Mouse (Mus musculus) myocyte (in vitro differentiated cells): Measurements from ENCODE around the gene Tmem201. TPM values are rescaled to one million over a fixed set of nuclear protein-coding genes. Genes with fewer than 3 reads are reported as not detected.

ENCODE experiments used
- H3K27me3 ChIP-seq: one replicate; pipeline ENCODE4 v1.6.1; 2011; ENCODE audit not compliant: control insufficient read depth, insufficient read depth, insufficient read length
- H3K36me3 ChIP-seq: one replicate; pipeline ENCODE4 v1.6.1; 2011; ENCODE audit not compliant: control insufficient read depth, insufficient read depth
- H3K4me2 ChIP-seq: one replicate; pipeline ENCODE4 v1.6.1; 2011; ENCODE audit warnings: low read depth, control low read depth
- H3K4me3 ChIP-seq: one replicate; pipeline ENCODE4 v1.5.1; 2011; ENCODE audit warnings: mild to moderate bottlenecking, control low read depth, moderate library complexity
- H3K79me2 ChIP-seq: one replicate; pipeline ENCODE4 v1.6.1; 2011; ENCODE audit not compliant: control insufficient read depth, insufficient read depth
- H3ac ChIP-seq: one replicate; pipeline ENCODE4 v1.6.1; 2011; ENCODE audit not compliant: control insufficient read depth, insufficient read length
- CEBPB ChIP-seq: IDR thresholded peaks from 2 replicates; pipeline ENCODE4 v1.6.1; 2011; ENCODE audit warnings: mild to moderate bottlenecking, moderate library complexity; ENCODE audit not compliant: poor library complexity, insufficient read depth, severe bottlenecking
- E2F4 ChIP-seq: IDR thresholded peaks from one replicate; pipeline ENCODE4 v1.6.1; 2011; ENCODE audit warnings: mild to moderate bottlenecking, control low read depth, moderate library complexity; ENCODE audit not compliant: insufficient read depth
- MAX ChIP-seq: IDR thresholded peaks from one replicate; pipeline ENCODE4 v1.6.1; 2011; ENCODE audit warnings: low read depth, mild to moderate bottlenecking, control low read depth
- MYOD1 ChIP-seq, 3 experiments: IDR thresholded peaks; one replicate each; pipeline ENCODE4 v1.6.1; 2011; ENCODE audit warnings: control low read depth in 2 of 3, low read depth in 2 of 3, mild to moderate bottlenecking in 2 of 3, moderate library complexity in 1 of 3; ENCODE audit not compliant: insufficient read length in 2 of 3, control insufficient read depth in 1 of 3
- MYOG ChIP-seq, 3 experiments: IDR thresholded peaks; one replicate each; pipeline ENCODE4 v1.6.1; 2011; ENCODE audit warnings: control low read depth in 2 of 3, low read depth in 2 of 3, mild to moderate bottlenecking in 2 of 3; ENCODE audit not compliant: insufficient read length in 2 of 3, control insufficient read depth in 1 of 3, insufficient read depth in 1 of 3
- POLR2A ChIP-seq: IDR thresholded peaks from one replicate; pipeline ENCODE4 v1.6.1; 2011; ENCODE audit warnings: low read depth, mild to moderate bottlenecking, control low read depth, moderate library complexity; ENCODE audit not compliant: insufficient read length
- POLR2AphosphoS2 ChIP-seq: IDR thresholded peaks from one replicate; pipeline ENCODE4 v1.6.1; 2011; ENCODE audit warnings: low read depth, control low read depth; ENCODE audit not compliant: insufficient read length
- REST ChIP-seq: IDR thresholded peaks from one replicate; pipeline ENCODE4 v1.6.1; 2011; ENCODE audit warnings: mild to moderate bottlenecking, control low read depth, moderate library complexity; ENCODE audit not compliant: insufficient read depth, insufficient read length
- SRF ChIP-seq: IDR thresholded peaks from one replicate; pipeline ENCODE4 v1.6.1; 2011; ENCODE audit warnings: low read depth; ENCODE audit not compliant: control insufficient read depth, insufficient read length
- TCF12 ChIP-seq: IDR thresholded peaks from one replicate; pipeline ENCODE4 v1.6.1; 2011; ENCODE audit warnings: mild to moderate bottlenecking, control low read depth; ENCODE audit not compliant: poor library complexity, insufficient read depth, severe bottlenecking
- TCF3 ChIP-seq: IDR thresholded peaks from one replicate; pipeline ENCODE4 v1.6.1; 2011; ENCODE audit warnings: low read depth, control low read depth; ENCODE audit not compliant: insufficient read length
- USF1 ChIP-seq: IDR thresholded peaks from one replicate; pipeline ENCODE4 v1.6.1; 2011; ENCODE audit warnings: low read depth, mild to moderate bottlenecking, control low read depth, moderate library complexity
- polyA plus RNA-seq: library from polyadenylated mRNA; unstranded; fragments of >200 nt; fragmentation: generic; extraction: Trizol; gene quantifications from one replicate; pipeline ENCODE4 v1.2.1, GENCODE M21; 2012; ENCODE audit warnings: missing spikeins

Tmem201 gene
- polyA plus RNA-seq, 1 experiment: 31.1 TPM

DNA sequence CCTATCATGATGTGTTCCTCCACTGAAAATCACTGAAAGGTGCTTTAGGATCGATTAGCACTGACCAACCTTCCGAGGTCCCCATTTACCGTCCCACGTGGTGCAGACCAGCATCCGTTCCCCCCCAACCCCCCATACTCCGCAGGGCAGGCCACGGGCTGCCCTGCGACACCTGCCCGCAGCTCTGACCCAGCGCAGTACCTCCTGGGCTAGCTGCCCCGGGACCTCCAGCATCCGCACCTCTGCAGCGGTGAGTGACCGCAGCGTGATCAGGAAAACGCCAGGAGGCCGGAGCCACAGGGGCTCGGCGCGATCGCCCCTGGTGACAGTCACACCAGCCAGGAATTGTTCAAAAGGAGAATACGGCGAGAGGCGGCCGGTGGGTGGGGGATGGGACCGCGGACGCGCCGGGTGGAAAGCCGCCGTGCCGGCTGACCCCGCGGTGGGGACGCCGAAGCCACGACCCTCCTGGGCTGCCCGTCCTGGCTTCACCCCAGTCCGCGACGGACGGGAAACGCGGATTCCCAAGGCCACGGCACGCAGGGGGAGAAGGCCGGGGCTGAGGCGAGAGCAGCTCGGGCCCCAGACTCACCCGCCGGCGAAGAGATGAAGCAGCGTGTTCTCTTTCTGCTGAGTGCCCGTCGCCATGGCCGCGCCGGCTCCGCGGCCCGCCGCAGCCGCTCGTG lies 35.7 kb upstream of the Tmem201 start:
- H3K4me2 ChIP-seq: peak overlapping the region; percentile 92
- no peaks in the 10 kb centered on the region for H3K36me3 ChIP-seq
- H3K4me3 ChIP-seq: peak overlapping the region; percentile 51
- no peaks in the 10 kb centered on the region for H3K27me3 ChIP-seq
- H3ac ChIP-seq: peak overlapping the region; percentile 87
- no peak for TF ChIP-seq POLR2A
- TF ChIP-seq MAX: no peak
- no peak for TF ChIP-seq SRF
- no peak for TF ChIP-seq CEBPB
- no peak for TF ChIP-seq USF1
- TF ChIP-seq TCF3: no peak
- TF ChIP-seq MYOG (IDR thresholded peaks at IDR 0.05; ENCODE audit: control insufficient read depth in 1 of 3, insufficient read depth in 1 of 3, insufficient read length in 2 of 3, low read depth in 2 of 3): no peak
- TF ChIP-seq REST: no peak
- peaks cover 41% of the 10 kb centered on the region for H3K79me2 ChIP-seq

GRCm38 (mm10) chr4:149772394-149772793 lies 34.5 kb upstream of the Tmem201 start:
- H3ac ChIP-seq: no peak overlapping the region
- no peaks in the 10 kb centered on the region for H3K36me3 ChIP-seq
- no peaks in the 10 kb centered on the region for H3K27me3 ChIP-seq
- H3K4me3 ChIP-seq: peak overlapping the region; percentile 51
- no peak for TF ChIP-seq REST
- no peak for TF ChIP-seq POLR2AphosphoS2
- TF ChIP-seq TCF3: no peak
- no peak for TF ChIP-seq CEBPB
- TF ChIP-seq E2F4: no peak
- no peak for TF ChIP-seq SRF
- no peak for TF ChIP-seq USF1
- no peak for TF ChIP-seq MYOG (IDR thresholded peaks at IDR 0.05; ENCODE audit: control insufficient read depth in 1 of 3, insufficient read depth in 1 of 3, insufficient read length in 2 of 3, low read depth in 2 of 3)
- TF ChIP-seq MAX: no peak
- peak overlapping the region; percentile 92 for H3K4me2 ChIP-seq
- H3K79me2 ChIP-seq: peaks cover 49% of the 10 kb centered on the region

DNA sequence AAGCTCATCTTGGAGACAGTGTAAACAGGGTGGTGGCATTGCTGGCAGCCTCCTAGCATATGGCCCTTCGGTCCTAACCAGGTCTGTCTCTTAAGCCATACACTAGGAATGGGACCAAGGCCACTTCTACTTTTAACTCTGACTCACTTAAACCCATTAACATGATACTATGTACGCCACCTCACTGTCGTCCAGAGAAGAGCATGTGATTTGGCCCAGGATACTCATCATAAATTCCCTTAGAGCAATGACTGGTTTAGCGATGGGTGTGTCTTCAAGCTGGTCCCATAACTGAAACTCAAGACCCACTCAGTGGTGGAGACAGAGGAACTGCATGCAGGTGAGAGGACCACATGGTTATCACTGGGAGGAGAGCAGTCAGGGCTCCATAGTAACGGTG lies 27.4 kb upstream of the Tmem201 start:
- Histone ChIP-seq H3K4me3 (no peak overlapping the region), H3K79me2 (peaks cover 33% of the 10 kb centered on the region), H3K36me3 (peaks cover 11% of the 10 kb centered on the region), H3K27me3 (no peaks in the 10 kb centered on the region), H3ac (no peak overlapping the region), H3K4me2 (no peak overlapping the region)
- TF ChIP-seq TCF3: no peak
- peak; percentile 22 for TF ChIP-seq USF1

DNA sequence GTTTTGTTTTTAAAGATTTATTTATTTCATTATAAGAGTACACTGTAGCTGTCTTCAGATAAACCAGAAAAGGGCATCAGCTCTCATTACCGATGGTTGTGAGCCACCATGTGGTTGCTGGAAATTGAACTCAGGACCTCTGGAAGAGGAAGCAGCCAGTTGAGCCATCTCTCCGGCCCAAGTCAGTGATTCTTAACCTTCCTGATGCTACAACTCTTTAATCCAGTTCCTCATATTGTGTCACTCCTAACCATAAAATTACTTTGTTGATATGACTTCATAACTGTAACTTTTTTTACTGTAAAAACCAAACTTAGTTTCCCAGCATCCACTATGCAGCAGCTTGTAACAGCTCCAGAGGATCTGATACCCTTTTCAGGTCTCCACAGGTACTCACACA lies 25.5 kb upstream of the Tmem201 start:
- H3ac ChIP-seq: no peak overlapping the region
- H3K4me3 ChIP-seq: no peak overlapping the region
- no peak for TF ChIP-seq CEBPB
- no peak for TF ChIP-seq TCF3
- TF ChIP-seq POLR2AphosphoS2: no peak
- no peak for TF ChIP-seq E2F4
- TF ChIP-seq MYOD1 (IDR thresholded peaks at IDR 0.05; ENCODE audit: control insufficient read depth in 1 of 3, insufficient read length in 2 of 3, low read depth in 2 of 3): no peak
- no peak for TF ChIP-seq MAX
- no peak for TF ChIP-seq POLR2A
- no peak for TF ChIP-seq REST
- H3K4me2 ChIP-seq: no peak overlapping the region
- peaks cover 12% of the 10 kb centered on the region for H3K36me3 ChIP-seq
- H3K79me2 ChIP-seq: peaks cover 17% of the 10 kb centered on the region
- H3K27me3 ChIP-seq: no peaks in the 10 kb centered on the region

DNA sequence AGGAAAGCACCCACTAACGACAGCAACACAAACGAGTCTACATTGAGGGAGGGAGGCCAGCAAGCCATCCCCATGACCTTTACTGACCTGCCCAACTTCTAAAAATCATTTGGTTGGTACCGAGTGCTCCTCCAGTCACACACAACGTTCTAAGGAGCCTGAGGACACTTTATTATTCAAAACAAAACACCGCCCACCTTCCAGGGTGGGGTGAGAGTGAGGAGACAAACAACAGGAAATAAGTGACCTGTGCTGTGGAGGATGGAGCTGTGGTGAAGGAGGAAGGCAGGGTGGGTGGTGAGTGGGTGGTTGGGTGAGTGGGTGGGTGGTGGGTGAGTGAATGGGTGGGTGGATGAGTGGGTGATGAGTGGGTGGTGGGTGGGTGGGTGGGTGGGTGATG lies 21.7 kb upstream of the Tmem201 start:
- Histone ChIP-seq H3K79me2 (peaks cover 7% of the 10 kb centered on the region), H3K4me2 (no peak overlapping the region), H3ac (no peak overlapping the region), H3K27me3 (no peaks in the 10 kb centered on the region), H3K36me3 (peaks cover 23% of the 10 kb centered on the region), H3K4me3 (no peak overlapping the region)
- TF ChIP-seq POLR2A: no peak
- no peak for TF ChIP-seq CEBPB
- no peak for TF ChIP-seq USF1
- no peak for TF ChIP-seq E2F4
- no peak for TF ChIP-seq POLR2AphosphoS2
- no peak for TF ChIP-seq TCF12
- TF ChIP-seq REST: no peak
- TF ChIP-seq MYOG (IDR thresholded peaks at IDR 0.05; ENCODE audit: control insufficient read depth in 1 of 3, insufficient read depth in 1 of 3, insufficient read length in 2 of 3, low read depth in 2 of 3): no peak
